Mouse (Mus musculus): ENCODE measurements around the gene Gpx3.

GRCm38 (mm10) chr11:54861471-54862420 lies 40.5 kb upstream of the Gpx3 start:
- no peak for TF ChIP-seq CTCF (conservative IDR thresholded peaks at IDR 0.05; ENCODE audit: low read length)
- no peak for TF ChIP-seq POU5F1 (IDR thresholded peaks at IDR 0.05; ENCODE audit: borderline replicate concordance, low read length)

All from E14TG2a.4 (cell line).